Mouse (Mus musculus): ENCODE results near the gene Agr2. TPM values are rescaled to one million over a fixed set of nuclear protein-coding genes. Genes with fewer than 3 reads are reported as not detected.
A peak's percentile ranks its signal among the peaks of the same experiment; 100 is the strongest.

The Agr2 gene
- total RNA-seq, 1 experiment from 2014 or later = not detected

DNA sequence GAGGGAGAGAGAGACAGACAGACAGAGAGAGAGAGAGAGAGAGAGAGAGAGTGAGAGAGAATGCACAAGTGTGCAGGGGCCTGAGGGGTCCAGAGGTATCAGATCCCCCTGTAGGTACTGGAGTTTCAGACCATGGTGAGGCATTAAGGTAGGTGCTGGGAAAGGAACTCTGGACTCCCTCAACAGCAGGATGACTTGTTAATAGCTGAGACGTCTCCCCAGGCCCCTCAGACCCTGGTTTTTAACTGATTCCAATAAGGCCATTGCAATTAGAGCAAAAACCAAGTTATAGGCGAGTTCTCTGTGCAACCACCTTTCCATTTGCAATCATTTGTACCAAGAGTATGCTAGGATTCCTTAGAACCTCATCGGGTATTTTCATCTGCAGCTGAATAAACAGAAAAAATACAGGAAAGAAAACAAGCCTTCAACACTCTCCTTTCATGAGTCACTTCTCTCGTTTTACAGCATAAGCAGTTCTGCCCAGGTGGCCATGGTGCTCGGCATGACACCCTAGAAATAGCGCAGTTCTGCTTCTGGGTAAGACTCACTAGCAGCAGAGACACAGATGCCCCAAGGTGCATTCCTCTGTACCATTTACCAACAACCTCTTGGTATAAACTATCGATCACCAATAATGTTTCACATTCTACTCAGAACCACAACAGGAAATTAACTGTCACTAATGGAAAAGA lies 20.7 kb downstream of the Agr2 start:
- ATAC-seq (replicated peaks in 1 of 2; ENCODE audit: insufficient read depth in 1 of 2, low FRiP score in 2 of 2, low TSS enrichment in 1 of 2, low read depth in 1 of 2, poor library complexity in 2 of 2, severe bottlenecking in 2 of 2) = no peak

DNA sequence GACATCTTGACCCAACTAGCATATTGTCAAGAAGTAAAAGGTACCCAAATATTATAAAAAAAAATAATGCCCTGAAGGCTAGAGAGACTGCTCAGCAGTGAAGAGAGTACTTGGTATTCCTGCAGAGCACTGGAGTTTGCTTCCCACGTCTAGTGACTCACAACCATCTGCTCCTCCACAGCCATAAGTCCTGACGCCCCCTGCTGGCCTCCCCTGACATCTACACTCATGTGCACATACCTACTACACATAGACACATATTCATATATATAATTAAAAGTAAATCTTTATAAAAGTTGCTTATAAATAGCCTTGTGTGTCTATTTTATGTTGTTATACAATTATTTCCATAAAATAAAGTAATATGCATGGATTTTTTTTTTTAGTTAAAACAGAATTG lies 25.1 kb downstream of the Agr2 start:
- no peak for ATAC-seq (replicated peaks in 1 of 2; ENCODE audit: insufficient read depth in 1 of 2, low FRiP score in 2 of 2, low TSS enrichment in 1 of 2, low read depth in 1 of 2, poor library complexity in 2 of 2, severe bottlenecking in 2 of 2)

DNA sequence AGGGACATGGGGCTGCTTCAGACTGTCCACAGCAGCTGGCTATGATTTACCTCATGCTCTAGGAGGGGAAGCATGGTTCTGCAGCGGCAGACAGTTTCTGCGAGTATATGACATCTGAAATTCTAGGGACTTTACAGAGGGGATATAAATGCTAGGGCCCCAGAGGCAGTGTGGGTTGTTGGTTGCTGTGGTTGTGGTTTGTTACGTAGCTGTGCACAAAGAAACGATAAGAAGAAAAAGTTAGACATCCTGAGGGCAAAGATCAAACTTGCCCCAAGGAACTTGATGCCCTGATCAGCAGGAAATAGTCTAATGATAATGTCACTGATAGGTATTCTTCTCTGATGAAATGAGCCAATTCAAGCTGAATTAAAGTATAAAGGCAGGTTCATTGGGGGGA lies 26.9 kb downstream of the Agr2 start:
- peak in 1 of 2 experiments; percentile 64; a peak in 2 of 4 replicates for ATAC-seq (replicated peaks in 1 of 2; ENCODE audit: insufficient read depth in 1 of 2, low FRiP score in 2 of 2, low TSS enrichment in 1 of 2, low read depth in 1 of 2, poor library complexity in 2 of 2, severe bottlenecking in 2 of 2)

DNA sequence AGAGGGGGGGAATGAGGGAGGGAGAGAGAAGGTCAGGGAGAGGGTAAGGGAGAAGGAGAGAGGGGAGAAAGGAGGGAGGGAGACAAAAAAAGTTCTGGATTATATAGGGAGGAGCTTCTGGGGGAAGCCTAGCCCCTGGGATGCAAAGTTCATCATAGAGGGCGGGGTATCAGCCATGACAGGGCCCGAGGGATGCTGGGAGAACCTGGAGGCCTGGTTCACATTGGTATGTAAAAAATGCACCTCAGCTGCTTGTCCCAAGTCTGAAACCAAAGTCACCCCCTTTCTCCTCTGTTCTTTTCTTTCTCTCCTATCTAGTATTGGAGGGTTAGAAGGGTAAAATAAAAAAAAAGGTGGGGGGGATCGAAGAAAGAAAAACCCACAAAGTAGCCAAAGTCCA lies 27.4 kb downstream of the Agr2 start:
- no peak for ATAC-seq (replicated peaks in 1 of 2; ENCODE audit: insufficient read depth in 1 of 2, low FRiP score in 2 of 2, low TSS enrichment in 1 of 2, low read depth in 1 of 2, poor library complexity in 2 of 2, severe bottlenecking in 2 of 2)

DNA sequence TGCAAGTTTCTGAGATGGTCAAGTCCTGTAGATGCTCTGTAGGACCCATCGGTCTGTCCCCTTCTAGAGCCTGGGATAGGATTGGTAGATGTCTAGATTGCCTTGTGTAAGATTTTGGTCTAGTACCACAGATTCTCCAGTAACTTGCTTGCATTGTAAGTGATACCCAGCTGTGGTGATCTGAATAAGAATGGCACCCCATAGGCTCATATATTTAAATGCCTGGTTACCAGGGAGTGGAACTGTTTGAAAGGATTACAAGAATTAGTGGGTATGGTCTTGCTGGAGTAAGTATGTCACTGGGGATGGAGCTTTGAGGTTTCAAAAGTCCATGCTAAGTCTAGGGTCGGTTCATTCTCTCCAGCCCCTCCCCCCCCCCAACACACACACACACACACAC lies 28.0 kb downstream of the Agr2 start:
- no peak for ATAC-seq (replicated peaks in 1 of 2; ENCODE audit: insufficient read depth in 1 of 2, low FRiP score in 2 of 2, low TSS enrichment in 1 of 2, low read depth in 1 of 2, poor library complexity in 2 of 2, severe bottlenecking in 2 of 2)

GRCm38 (mm10) chr12:36026126-36026525 lies 33.4 kb downstream of the Agr2 start:
- ATAC-seq (replicated peaks in 1 of 2; ENCODE audit: insufficient read depth in 1 of 2, low FRiP score in 2 of 2, low TSS enrichment in 1 of 2, low read depth in 1 of 2, poor library complexity in 2 of 2, severe bottlenecking in 2 of 2) = no peak

GRCm38 (mm10) chr12:36027171-36027570 lies 34.5 kb downstream of the Agr2 start:
- ATAC-seq (replicated peaks in 1 of 2; ENCODE audit: insufficient read depth in 1 of 2, low FRiP score in 2 of 2, low TSS enrichment in 1 of 2, low read depth in 1 of 2, poor library complexity in 2 of 2, severe bottlenecking in 2 of 2) = no peak

- ATAC-seq (replicated peaks in 1 of 2; ENCODE audit: insufficient read depth in 1 of 2, low FRiP score in 2 of 2, low TSS enrichment in 1 of 2, low read depth in 1 of 2, poor library complexity in 2 of 2, severe bottlenecking in 2 of 2) = 0 out of 4 replicates have a peak, but pooled peaks have one; percentile 35 to 37
Observed at GRCm38 (mm10) chr12:36028968-36029645, 36.4 kb downstream of the Agr2 start.

- ATAC-seq (replicated peaks in 1 of 2; ENCODE audit: insufficient read depth in 1 of 2, low FRiP score in 2 of 2, low TSS enrichment in 1 of 2, low read depth in 1 of 2, poor library complexity in 2 of 2, severe bottlenecking in 2 of 2) = no peak
Observed at GRCm38 (mm10) chr12:36029687-36030086, 37.0 kb downstream of the Agr2 start.

DNA sequence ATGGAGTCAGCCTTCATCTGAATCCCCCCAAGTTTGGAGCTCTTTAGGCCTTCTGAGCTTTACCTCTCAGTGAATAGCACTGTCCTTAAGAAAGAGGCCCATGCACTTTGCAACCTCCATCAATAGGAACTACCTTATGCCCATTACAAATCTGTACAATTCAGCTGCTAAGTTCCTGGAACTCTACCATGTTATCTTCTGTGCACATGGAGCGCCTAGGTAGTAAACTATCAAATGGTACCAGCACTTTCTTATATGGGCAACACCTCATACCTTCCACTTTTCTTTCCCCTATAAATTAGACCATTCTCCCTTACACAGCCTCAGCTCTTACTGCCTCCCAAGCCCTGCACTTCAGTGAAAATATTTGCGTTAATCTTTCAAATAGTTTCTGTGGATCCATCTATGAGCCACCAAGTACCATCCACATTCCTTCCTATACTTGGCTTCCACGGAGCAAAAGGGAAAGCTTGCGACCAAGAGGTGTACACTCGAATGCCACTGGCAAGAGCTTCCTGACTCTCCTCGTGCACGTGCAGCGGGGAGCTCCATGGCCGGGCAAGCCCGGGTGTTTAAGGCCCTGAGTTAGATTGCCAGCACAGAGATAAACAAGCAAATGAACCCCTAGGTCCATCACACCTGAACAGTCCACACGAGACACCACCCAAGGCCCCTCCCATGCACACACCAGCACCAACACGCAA lies 38.1 kb downstream of the Agr2 start:
- no peak for ATAC-seq (replicated peaks in 1 of 2; ENCODE audit: insufficient read depth in 1 of 2, low FRiP score in 2 of 2, low TSS enrichment in 1 of 2, low read depth in 1 of 2, poor library complexity in 2 of 2, severe bottlenecking in 2 of 2)

DNA sequence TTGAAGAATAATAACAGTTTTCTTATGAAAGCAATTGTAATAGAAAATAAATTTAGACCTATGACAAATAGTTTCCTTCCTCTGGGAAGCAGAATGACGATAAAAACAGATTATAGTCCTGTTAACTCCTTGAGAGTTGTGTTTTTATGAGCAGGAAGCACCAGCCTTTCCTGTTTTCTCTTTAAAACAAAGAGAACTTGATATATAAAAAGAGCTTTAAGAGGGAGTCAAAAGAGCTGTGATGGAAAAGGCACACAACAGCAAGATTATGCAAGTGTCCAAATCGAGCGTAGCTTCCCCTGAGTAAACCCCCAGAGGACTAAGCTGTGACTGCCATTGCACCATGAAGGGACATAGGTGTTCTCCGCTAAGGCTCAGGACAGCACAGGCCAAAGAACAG lies 39.7 kb downstream of the Agr2 start:
- ATAC-seq (replicated peaks in 1 of 2; ENCODE audit: insufficient read depth in 1 of 2, low FRiP score in 2 of 2, low TSS enrichment in 1 of 2, low read depth in 1 of 2, poor library complexity in 2 of 2, severe bottlenecking in 2 of 2) = peak; percentile 6 to 37; a peak in 3 of 4 replicates

DNA sequence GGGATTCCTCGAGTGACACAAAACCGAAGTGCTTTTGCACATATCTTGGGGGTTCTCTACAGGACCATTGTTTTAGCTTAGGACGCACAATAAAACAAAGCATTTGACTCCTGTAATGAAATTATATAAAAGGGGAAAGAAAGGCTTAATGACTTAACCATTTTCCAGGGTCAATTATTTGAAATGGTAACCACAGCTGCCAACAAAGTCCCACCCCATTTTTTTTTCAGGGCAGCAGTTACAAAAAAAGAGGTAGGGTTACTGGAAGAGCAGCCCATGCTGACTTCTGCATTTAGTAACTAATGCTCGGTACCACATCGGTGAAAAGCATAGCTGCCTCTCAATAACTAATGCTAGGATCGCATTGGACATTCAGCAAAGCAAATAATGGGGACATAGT lies 42.8 kb downstream of the Agr2 start:
- ATAC-seq (replicated peaks in 1 of 2; ENCODE audit: insufficient read depth in 1 of 2, low FRiP score in 2 of 2, low TSS enrichment in 1 of 2, low read depth in 1 of 2, poor library complexity in 2 of 2, severe bottlenecking in 2 of 2) = peak; percentile 20 to 25; a peak in 1 of 4 replicates

DNA sequence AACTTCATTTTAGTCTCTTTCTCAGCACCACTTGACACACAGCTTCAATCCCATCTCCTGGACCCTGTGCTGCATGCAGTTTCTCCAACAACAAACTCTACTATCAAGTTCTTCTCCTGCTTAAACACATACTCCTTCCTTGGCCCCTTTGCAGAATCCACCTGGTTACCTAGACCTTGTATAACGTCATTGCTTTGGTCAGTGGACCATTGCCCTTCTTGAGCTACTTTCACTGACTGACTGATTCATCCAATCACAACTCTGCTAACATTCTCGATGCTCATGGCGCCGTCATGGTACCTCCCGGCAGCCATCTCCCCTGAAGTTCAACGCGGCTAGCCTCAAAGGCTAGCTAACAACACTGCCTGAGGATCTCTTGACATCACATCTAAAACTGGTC lies 43.4 kb downstream of the Agr2 start:
- no peak for ATAC-seq (replicated peaks in 1 of 2; ENCODE audit: insufficient read depth in 1 of 2, low FRiP score in 2 of 2, low TSS enrichment in 1 of 2, low read depth in 1 of 2, poor library complexity in 2 of 2, severe bottlenecking in 2 of 2)

DNA sequence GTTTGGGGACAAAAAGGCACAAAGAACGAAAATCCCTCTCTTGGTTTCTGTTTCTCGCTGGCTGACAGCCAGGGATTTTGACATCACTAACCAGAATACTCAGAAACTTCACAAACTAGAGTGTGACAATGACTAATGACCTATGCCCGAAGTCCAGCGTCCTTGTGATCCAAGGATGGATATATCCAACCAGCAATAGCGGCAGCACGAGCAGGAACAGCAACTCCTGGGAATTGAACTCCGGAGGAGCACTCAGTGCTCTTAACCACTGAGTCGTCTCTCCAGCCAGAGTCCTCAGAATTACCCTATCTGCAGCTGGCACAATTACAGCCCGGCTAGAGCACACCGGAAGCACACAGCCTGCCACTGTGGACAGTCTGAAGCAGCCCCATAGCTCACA lies 44.1 kb downstream of the Agr2 start:
- peak; percentile 14 to 15; a peak in 2 of 4 replicates for ATAC-seq (replicated peaks in 1 of 2; ENCODE audit: insufficient read depth in 1 of 2, low FRiP score in 2 of 2, low TSS enrichment in 1 of 2, low read depth in 1 of 2, poor library complexity in 2 of 2, severe bottlenecking in 2 of 2)

DNA sequence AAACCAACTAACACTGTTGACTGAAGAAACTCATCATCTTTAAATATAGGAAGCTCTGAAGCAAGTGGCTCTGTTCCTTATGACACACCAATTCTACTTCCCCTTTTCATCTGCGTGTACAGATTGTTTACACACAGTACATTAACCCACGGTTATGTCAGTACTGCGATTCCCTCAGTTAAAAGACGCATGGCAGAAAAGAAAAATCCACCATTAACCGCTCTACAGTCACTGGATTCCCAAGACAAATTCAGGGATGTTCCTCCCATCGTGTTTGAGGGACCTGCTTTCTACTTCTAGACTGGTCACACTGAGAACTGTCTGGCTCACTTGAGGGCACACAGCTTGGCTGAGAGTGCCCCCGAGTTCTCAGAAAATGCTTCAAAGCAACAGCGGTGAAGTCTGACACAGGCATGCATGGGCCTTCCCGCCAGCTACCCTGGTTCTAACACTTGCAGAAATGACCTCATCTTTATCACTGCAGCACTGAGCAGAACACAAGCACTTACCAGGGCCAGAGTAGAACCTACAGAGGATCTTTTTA lies 46.9 kb downstream of the Agr2 start:
- peak; percentile 65 to 66 for ATAC-seq (replicated peaks in 1 of 2; ENCODE audit: insufficient read depth in 1 of 2, low FRiP score in 2 of 2, low TSS enrichment in 1 of 2, low read depth in 1 of 2, poor library complexity in 2 of 2, severe bottlenecking in 2 of 2)

- ATAC-seq (replicated peaks in 1 of 2; ENCODE audit: insufficient read depth in 1 of 2, low FRiP score in 2 of 2, low TSS enrichment in 1 of 2, low read depth in 1 of 2, poor library complexity in 2 of 2, severe bottlenecking in 2 of 2) = no peak
Observed at GRCm38 (mm10) chr12:36040571-36041280, 48.0 kb downstream of the Agr2 start.

DNA sequence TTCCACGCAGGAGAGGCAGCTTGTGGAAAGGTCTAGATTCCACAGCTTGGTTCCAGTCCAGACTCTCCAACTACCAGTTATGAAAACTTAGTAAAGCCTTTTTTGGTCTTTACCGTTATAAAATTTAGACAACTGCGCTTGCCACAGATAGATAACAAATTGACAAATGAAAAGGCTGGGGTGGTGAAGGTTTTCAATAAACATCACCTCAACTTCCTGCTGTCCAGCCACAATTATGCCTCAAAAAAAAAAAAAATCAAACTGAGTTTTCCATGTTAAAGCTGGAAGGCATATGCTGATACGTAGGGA lies 48.5 kb downstream of the Agr2 start:
- ATAC-seq (replicated peaks in 1 of 2; ENCODE audit: insufficient read depth in 1 of 2, low FRiP score in 2 of 2, low TSS enrichment in 1 of 2, low read depth in 1 of 2, poor library complexity in 2 of 2, severe bottlenecking in 2 of 2) = no peak

Measured in hematopoietic stem cell, adult 5-6 weeks (primary cell).